Mouse (Mus musculus) 416B (cell line): ENCODE measurements around the gene Il23a.
A peak's percentile ranks its signal among the peaks of the same experiment; 100 is the strongest.
"Not testable (repeated sequence)": the region's sequence is repeated elsewhere in the genome, so short reads cannot be mapped to it uniquely, and the experiment has no call there.

Experiments
- DNase-seq: peaks from one replicate; pipeline ENCODE4 v3.0.0; 2011; ENCODE audit warnings: low read depth

Gene Il23a

GRCm38 (mm10) chr10:128263393-128264310, 34.9 kb downstream of the Il23a start:
- no peak for DNase-seq

GRCm38 (mm10) chr10:128262300-128262699, 36.3 kb downstream of the Il23a start:
- DNase-seq = no peak

GRCm38 (mm10) chr10:128260376-128260775, 38.2 kb downstream of the Il23a start:
- not testable (repeated sequence) for DNase-seq

GRCm38 (mm10) chr10:128259946-128260345, 38.6 kb downstream of the Il23a start:
- DNase-seq = no peak

GRCm38 (mm10) chr10:128258953-128259352, 39.6 kb downstream of the Il23a start:
- DNase-seq = peak; percentile 74

GRCm38 (mm10) chr10:128256328-128256727, 42.2 kb downstream of the Il23a start:
- peak; percentile 90 for DNase-seq

GRCm38 (mm10) chr10:128255925-128256324, 42.6 kb downstream of the Il23a start:
- DNase-seq = no peak

GRCm38 (mm10) chr10:128253677-128254255, 44.8 kb downstream of the Il23a start, which contains the start of gene Apon:
TSS of gene Apon (plus strand) at chr10:128254096.
- no peak for DNase-seq

GRCm38 (mm10) chr10:128250565-128250964, 48.0 kb downstream of the Il23a start:
- no peak for DNase-seq

- DNase-seq = no peak
Observed at GRCm38 (mm10) chr10:128247020-128247732, 51.4 kb downstream of the Il23a start.
